Mouse (Mus musculus) cerebellum, adult (tissue): ENCODE data around the gene Insr.

ENCODE experiments used
- ATAC-seq: cut with Nextera tagmentation; 2 replicates; pipeline ENCODE4 v1.9.2; 2017; ENCODE audit warnings: mild to moderate bottlenecking, moderate library complexity, mixed read lengths; ENCODE audit not compliant: insufficient number of reproducible peaks, low FRiP score, low TSS enrichment

Gene Insr

DNA sequence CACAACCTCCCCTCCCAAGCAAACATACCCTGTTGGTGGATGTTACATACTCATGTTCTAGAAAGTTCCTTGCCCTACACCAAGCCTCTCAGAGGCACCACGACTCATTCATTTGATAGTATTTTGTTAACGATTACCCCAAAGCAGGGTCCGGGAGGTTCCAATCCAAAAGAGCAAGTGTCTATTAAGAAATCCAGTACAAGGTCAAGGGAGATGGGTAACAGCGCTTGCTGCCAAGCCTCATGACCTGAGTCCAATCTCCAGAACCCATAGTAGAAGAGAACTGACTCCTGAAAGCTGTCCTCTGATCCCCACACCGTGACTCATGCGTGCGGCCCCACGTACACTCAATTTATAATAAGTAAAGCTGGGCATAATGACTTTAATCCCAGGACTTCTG lies 3.4 kb downstream of the Insr start:
- no peak for ATAC-seq

DNA sequence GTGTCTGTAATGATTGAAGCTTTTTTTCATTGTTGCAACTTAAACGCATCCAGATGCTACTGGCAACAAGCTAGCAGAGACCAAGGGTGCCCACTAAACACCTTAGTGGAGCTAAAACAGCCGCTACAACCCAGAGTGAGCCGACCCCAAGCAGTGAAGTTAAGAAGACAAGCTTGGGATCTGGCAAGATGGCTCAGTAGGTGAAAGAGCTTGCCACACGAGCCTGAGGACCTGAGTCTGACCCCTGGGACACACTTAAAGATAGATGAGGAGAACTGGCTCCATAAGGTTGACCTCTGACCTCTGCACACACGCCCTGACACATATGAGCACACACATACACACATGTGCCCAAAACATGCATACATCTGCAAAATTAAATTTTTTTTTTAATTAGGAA lies 4.2 kb downstream of the Insr start:
- no peak for ATAC-seq

DNA sequence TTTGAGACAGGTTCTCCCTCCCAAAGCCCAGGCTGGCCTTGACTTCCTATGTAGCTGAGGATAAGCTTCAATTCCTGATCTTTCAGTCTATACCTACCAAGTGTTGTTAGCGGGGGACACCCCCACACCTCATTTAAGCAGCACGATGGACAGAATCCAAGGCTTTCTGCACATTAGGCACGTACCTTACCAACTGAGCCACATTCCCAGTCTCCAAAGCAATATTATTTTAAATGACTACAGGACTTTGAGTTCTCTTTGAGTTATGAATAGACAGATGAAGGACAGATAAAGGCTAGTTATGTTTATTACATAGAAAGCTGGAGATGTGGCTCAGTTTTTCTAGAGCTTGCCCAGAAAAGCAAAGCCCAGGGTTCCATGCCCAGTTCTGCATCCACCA lies 5.6 kb downstream of the Insr start:
- no peak for ATAC-seq

DNA sequence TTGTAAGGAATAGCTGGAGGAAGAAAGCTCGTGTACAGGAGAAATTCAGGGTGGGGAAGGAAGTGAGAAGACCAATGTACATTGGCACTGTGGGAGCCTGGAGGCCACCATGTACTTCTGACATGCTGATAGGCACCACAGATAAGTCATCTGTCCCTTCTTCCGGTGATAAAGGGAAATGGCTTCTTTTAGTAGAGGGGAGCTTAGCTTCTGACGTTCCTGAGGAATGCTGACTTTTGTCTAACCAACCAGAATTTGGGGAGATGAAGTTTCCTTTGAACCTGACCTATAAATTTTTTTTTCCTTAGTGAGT lies 12.0 kb downstream of the Insr start:
- no peak for ATAC-seq

DNA sequence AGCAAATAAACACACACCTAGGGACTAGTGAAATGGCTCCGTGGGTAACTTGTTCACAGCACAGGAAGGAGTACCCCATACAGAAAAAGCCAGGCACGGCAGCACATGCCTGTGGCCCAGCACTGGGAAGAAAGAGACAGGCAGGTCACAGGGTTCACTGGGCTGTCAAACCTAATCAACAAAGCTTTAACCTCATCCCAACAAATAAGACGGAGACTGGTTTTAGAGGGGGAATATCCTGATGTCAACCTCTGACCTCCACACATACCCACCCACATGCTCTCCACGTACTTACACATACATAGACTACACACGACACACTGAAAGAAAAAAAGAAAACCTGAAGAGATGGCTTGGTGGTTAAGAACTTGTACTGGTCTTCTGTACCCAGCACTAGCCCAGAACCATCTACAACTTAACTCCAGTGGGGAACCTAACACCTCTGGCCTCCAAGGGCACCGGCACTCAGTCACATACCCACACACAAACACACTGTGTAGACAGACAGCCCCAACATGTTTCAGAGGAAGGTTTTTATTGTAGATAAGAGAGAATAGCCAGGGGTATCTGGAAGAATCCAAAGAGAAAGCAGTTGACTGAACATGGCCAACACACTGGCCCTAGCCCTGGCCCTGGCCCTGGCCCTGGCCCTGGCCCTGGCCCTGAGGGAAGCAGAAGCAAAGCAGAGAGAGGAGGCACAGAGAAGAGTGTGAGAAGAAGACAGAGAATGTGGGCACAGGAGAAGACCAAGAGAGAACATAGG lies 12.6 kb downstream of the Insr start:
- no peak for ATAC-seq

DNA sequence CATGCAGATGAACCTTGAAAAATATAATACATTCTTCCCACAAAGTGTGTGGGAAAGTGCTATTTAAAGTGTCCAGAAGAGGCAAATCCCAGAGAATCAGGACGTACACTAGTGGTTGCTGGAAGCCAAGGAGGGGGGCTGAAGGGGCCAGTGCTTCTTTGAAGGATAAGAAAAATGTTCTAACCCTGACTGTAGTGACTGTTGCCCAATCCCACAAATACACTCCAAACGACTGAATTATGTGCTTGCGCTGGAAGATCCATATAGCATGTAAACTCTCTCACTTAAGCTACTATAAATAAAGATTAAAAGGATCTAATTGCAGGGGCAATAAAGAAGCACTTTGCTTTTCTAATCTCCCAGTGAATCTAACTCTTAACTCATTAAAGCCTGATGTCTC lies 14.2 kb downstream of the Insr start:
- ATAC-seq = no peak

DNA sequence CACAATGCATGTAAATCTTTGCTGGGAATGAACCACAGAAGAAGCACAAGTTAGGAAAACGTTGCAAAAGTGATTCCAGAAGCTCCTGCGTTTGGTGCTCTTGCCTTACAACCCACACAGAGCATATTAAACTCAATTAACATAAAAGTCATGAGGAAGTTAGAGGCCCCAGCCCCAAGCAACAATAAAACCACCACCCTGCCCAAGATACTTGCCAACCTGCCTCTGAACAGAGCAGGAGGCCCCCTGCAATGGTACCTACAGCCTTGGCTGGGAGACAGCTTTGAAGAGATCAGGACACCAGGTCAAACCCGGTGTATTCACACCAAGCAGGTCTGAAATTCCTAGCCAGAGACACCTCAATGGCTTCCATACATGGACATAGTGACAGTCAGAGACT lies 16.6 kb downstream of the Insr start:
- no peak for ATAC-seq

DNA sequence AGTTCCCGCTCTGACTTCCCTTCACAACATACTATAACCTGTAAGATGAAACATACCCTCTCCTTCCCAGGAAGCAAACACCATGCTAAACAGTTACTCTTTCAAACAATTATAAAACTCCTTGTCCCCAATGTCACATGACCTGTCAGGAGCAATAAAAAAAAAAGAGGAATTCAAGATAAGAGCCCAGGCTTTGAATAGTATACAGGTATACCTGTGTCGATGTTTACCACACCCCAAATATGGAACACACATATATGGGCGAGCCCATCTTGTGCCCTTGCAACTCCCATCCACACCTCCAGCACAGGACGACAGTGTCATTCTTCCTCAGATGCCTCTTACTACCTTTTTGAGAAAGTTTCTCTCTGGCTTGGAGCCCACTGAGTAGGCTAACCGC lies 18.3 kb downstream of the Insr start:
- no peak for ATAC-seq

DNA sequence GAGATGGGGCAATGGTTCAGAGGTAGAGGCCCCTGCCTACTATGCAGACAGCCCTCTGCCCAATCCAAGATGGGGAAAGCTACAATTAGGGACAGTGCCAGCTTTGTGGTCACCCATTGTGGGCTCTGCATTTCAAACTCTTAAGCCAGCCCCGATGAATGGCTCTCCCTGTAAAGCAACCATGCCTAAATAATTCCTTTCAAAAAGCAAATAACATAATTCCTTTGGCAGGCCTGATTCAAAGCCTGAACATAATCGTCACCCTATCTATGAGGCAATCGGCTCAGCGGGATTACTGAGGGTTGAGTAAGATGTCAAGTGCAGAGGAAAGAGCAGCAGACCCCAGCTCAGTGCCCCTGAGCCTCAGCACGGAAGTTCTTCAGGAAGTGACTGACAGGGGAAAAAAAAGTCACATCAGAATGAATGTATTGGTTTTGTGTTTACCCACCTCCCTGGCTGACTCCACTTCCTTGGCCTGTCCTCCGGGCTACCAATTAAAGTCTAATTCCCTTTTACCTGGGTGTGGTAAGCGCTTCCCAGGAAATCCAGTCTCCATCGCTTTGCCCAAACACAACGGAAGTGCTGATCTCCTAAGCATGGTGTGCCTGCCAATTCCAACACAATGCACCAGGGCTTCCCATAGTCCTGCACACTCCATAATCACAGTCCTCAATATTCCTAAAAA lies 19.1 kb downstream of the Insr start:
- ATAC-seq = no peak

DNA sequence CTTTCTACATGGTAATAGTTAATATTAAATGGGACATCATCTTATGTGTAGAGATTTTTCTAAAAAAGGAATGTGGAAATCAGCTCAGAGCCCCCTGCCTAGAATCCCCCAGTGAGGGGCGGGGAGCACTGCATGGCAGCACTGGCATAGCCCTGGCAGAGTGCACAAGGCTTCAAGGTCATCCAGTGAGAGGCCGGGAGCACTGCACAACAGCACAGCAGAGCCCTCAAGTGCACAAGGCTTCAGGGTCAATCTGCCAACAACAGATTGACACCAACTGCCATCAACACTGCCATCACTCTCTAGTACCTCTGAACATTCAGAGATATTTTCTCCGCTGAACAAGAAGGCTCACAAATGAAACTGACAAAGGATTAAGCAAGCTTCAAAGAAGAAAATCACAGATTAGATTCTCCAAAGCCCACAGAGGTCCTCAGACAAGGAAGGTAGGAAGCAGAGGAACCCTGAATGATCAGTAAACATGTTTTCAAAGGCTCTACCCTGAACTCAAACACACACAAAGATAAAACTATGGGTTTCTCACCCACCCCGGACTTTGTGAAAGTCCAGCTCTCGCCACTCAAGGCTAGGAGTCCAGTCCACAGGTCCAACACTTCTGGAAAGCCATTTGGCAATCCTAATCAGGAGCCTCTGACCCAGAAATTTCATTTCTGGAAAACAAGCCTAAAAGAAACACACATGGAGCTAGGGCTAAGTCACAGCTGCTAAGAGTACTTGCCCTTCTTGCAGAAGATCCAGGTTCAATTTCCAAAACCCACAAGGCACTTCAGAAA lies 23.1 kb downstream of the Insr start:
- ATAC-seq = no peak

DNA sequence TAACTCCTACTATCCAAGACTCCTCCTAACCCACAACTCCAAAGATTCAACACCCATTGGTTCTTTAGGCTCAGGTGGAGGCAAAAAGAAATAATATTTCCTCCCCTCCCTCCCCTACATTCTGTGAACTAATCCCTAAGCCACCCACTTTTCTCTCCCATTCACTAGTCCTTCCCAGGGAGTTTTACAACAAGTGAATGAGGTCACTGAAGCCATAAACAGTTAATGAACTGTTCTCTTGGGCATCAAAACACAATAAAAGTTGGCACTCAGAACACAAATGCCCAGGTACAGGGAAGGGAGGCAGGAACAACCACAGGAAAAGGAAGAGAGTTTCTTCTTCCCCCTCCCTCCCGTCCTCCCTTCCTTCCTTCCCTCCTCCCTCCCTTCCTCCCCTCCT lies 24.1 kb downstream of the Insr start:
- ATAC-seq = no peak

DNA sequence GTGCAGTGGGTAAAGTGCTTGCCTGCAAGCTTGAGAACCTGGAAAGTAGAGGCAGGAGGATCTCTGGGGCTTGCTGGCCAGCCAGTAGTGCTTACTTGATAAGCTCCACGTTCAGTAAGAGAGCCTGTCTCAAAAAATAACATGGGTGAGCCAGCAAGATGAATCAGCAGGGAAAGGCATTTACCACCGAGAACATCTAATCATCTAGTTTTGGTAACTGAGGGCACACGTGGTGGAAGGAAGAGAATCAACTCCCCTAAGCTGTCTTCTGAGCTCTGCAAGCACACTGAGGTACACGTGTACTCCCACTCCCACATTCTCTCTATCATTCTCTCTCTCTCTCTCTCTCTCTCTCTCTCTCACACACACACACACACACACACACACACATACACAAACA lies 26.2 kb downstream of the Insr start:
- no peak for ATAC-seq

DNA sequence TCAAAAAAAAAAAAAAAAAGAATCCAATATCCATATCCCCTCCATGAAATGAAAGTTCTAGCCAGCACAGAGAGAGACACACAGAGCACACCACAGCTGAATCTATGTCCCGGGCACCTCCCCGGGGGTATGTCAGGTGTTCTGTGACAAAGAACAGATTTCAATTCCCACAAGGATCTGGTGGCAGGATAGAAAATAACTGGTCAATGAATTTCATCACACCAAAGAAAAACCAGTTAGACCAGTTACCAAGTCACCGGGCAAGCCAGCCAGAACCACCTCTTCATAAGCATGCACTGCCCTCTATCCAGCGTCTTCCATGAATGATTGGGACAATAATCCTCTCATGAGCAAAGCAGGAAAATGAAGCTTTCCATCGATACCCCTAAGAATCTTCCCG lies 26.8 kb downstream of the Insr start:
- ATAC-seq = no peak

DNA sequence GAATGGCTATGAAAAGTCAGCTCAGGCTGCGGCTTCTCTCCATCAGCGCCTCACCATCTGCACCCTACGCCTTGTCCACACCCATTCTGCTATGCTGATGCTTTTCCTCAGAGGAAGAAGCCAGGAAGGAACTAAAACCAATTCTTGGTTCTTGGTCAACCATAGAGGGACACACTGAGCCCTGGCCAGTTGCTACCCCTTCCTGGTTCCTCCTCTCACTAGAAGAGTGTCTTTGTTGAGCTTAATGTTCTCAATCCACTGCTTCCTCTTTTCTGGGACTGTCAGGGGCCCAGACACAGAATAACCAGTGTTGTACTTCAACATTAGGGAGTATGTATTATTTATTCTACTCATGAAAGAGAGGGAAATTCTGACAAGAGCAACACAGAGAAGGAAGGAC lies 28.3 kb downstream of the Insr start:
- ATAC-seq = no peak

DNA sequence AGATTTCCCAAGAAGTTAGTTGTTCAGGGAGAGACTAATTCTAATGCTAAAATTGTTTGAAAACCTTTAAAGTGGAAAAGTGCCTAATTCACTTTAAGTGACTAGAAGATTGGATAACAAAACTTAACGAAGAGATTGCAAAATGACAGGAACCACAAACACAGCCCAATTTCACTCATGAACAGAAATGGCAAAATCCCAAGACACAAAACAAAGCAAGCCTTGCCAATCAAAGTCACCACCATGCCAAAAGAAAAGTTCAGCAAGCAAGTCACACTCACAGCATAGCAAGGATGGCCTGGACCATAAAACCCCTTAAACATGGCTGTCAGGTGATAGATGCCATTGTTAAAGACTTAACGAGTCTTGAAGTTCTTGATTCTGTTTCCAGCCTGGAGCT lies 29.5 kb downstream of the Insr start:
- no peak for ATAC-seq

DNA sequence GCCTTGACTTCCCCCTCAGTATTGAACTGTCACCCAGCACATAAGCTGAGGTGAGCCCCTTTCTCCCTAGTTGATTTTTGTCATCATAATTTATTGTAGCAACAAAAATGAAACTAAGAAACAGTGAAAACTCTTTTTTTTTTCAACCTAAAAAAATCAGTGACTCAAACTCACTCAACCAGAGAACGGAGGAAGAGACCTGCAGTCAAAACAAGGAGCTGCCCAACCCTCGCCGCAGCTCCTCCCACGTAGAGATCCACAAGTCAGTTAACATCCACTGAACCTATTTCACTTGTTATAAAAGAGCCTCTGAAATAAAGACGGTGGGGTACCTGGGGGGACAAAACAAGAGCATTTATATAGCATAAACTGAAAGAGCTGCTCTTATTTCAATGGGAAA lies 30.7 kb downstream of the Insr start:
- no peak for ATAC-seq

DNA sequence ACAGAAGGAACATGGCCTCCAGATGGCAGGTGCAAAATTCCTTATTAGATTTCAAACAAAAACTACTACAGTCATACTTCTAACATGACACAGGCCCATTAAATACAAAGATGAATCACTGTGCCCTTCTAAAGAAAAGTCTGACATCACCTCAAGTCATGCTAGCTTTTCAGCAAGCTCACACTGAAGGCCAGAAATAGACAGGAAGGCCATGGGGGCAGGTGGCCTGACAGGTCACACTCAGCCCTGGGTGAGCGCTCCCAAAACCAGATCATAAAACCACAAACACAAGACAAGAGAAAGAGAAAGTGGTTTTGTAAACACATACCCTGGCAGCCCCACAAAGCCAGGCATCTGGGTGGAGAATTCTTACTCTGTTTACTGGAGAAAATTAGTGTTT lies 32.3 kb downstream of the Insr start:
- ATAC-seq = no peak

DNA sequence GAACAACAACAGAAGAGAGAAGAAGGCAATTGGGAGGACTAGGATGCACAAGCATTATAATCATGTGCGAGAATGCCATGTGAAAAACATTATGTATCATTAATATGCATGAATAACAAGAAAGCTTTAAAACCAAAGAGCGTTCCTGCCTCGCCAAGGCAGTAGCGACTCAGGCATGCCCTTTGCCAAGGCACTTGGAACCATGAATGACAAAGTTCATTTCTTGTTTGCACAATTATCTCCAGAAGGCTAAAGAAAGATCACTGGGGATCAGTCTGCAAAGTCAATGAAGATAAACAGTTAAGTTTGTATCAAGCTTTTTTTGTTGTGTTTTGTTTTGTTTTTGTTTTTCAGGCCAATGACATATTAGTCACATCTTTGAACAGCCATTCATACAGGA lies 36.2 kb downstream of the Insr start:
- ATAC-seq = no peak

DNA sequence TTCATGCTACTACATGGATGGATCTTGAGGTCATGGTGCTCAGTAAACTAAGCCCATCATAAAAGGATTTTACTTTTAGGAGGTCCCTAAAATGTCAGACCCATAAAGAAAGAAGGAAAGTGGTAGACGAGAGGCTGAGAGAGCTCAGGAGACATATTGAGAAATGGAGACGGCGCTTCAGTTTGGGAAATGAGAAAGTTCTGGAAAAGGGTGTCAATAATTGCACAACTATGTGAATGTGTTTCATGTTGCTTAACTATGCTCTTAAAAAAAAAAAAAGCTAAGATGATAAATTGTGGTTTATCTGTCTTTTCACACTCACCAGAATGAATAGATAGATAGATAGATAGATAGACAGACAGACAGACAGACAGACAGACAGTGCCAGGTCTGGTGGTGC lies 38.7 kb downstream of the Insr start:
- ATAC-seq = no peak

DNA sequence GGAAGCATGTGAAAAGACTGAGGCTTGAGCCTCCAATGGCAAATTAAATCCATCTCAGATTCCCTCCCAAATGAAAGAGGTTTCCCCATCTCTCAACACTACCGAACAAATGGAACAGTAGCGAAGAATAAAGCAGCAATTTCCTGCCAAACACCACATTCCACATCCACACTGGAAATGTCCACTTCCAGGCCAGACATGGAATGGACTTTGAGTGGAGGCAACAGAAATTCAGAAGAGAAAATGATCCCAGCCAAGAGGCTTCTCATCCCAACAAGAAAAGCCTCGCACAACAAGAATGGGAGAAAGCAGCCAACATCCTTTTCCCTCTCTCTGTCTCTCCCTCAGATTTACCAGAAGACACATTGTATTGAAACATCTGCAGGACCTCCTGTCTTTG lies 39.8 kb downstream of the Insr start:
- no peak for ATAC-seq

DNA sequence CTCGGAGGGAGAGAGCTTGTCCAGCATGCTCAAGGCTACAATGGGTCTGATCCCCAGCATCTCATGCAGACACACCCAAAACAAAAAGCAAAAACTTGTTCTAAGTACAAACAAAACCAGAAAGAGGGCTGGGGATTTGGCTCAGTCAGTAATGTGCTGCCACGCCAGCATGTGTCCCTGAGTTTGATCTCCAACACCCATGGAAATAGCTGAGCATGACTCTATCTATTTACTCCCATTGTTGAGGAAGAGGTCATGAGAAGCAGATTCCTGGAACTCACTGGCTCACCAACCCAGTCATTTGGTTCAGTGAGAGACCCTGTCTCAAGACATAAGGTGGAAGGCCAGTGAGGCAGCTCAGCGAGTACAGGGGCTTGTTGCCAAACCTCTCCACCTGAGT lies 40.6 kb downstream of the Insr start:
- ATAC-seq = no peak

DNA sequence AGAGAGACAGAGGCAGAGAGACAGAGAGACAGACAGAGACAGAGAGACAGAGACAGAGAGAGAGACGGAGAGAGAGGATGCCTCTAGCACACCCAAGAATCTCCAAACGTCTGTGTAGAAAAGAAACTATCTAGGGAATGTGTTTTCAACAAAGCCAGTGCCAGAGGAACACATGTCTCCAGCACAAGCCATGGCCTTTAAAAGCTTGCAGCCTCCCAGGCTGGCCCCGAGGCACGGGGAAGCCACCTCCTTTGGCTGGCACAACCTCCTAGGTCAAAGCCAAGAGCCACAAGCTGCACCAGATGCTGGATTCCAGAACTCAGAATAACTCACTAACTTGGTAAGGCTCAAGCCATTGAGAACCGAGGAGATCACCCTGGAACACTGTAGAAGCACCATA lies 42.1 kb downstream of the Insr start:
- no peak for ATAC-seq
